Mouse (Mus musculus): ENCODE results near the gene Rab17. TPM values are rescaled to one million over a fixed set of nuclear protein-coding genes. Genes with fewer than 3 reads are reported as not detected.

Rab17 gene
- polyA plus RNA-seq, 1 experiment from 2014 or later: not detected

GRCm38 (mm10) chr1:91003522-91004253 lies 34.2 kb upstream of the Rab17 start:
- Histone ChIP-seq H3K4me1 (peaks cover 15% of the 10 kb centered on the region), H3K9me3 (replicated peaks) (no peaks in the 10 kb centered on the region), H3K27ac (no peak overlapping the region), H3K9ac (no peak overlapping the region), H3K27me3 (0 out of 2 replicates have a peak, but pooled peaks cover 3% of the 10 kb centered on the region), H3K4me2 (no peak overlapping the region), H3K36me3 (ENCODE audit: poor library complexity, severe bottlenecking) (no peaks in the 10 kb centered on the region), H3K4me3 (no peak overlapping the region)
- ATAC-seq: no peak
- WGBS: 92% methylated on average over 8 of the region's 8 CpGs

GRCm38 (mm10) chr1:91002641-91003040 lies 33.2 kb upstream of the Rab17 start:
- ATAC-seq: no peak
- 90% methylated on average over 3 of the region's 3 CpGs for WGBS

GRCm38 (mm10) chr1:91001871-91002539 lies 32.5 kb upstream of the Rab17 start:
- 93% methylated on average over 3 of the region's 3 CpGs for WGBS
- no peak overlapping the region for H3K4me2 ChIP-seq
- H3K9ac ChIP-seq: no peak overlapping the region
- peaks cover 10% of the 10 kb centered on the region; the same call in 1 of the 2 replicates for H3K27me3 ChIP-seq
- ATAC-seq: no peak
- H3K36me3 ChIP-seq (ENCODE audit: poor library complexity, severe bottlenecking): no peaks in the 10 kb centered on the region
- H3K27ac ChIP-seq: no peak overlapping the region
- H3K9me3 ChIP-seq (replicated peaks): no peaks in the 10 kb centered on the region
- H3K4me1 ChIP-seq: peaks cover 15% of the 10 kb centered on the region
- H3K4me3 ChIP-seq: no peak overlapping the region

More at GRCm38 (mm10) chr1:91002641-91003040, 33.2 kb upstream of the Rab17 start:
- Histone ChIP-seq H3K27ac (no peak overlapping the region), H3K9me3 (replicated peaks) (no peaks in the 10 kb centered on the region), H3K27me3 (peaks cover 8% of the 10 kb centered on the region; the same call in 1 of the 2 replicates), H3K4me3 (no peak overlapping the region), H3K4me1 (peaks cover 15% of the 10 kb centered on the region), H3K4me2 (no peak overlapping the region), H3K36me3 (ENCODE audit: poor library complexity, severe bottlenecking) (no peaks in the 10 kb centered on the region), H3K9ac (no peak overlapping the region)

- Histone ChIP-seq H3K27me3 (peaks cover 10% of the 10 kb centered on the region; the same call in 1 of the 2 replicates), H3K36me3 (ENCODE audit: poor library complexity, severe bottlenecking) (no peaks in the 10 kb centered on the region), H3K4me1 (peaks cover 15% of the 10 kb centered on the region), H3K9ac (no peak overlapping the region), H3K4me2 (no peak overlapping the region), H3K9me3 (replicated peaks) (0 out of 2 replicates have a peak, but pooled peaks cover under 1% of the 10 kb centered on the region), H3K4me3 (no peak overlapping the region), H3K27ac (no peak overlapping the region)
- 87% methylated on average over 3 of the region's 3 CpGs for WGBS
- no peak for ATAC-seq
Observed at GRCm38 (mm10) chr1:91001101-91001500, 31.6 kb upstream of the Rab17 start.

- WGBS: 70% methylated on average over 10 of the region's 10 CpGs
- peak overlapping the region; percentile 99 for H3K4me2 ChIP-seq
- no peaks in the 10 kb centered on the region for H3K36me3 ChIP-seq (ENCODE audit: poor library complexity, severe bottlenecking)
- peak overlapping the region; percentile 84; the same call in 1 of the 2 replicates for H3K9ac ChIP-seq
- H3K9me3 ChIP-seq (replicated peaks): 0 out of 2 replicates have a peak, but pooled peaks cover 3% of the 10 kb centered on the region
- peaks cover 10% of the 10 kb centered on the region; the same call in 1 of the 2 replicates for H3K27me3 ChIP-seq
- H3K4me1 ChIP-seq: peaks cover 15% of the 10 kb centered on the region
- H3K4me3 ChIP-seq: peak overlapping the region; percentile 72
- H3K27ac ChIP-seq: no peak overlapping the region
- ATAC-seq: no peak
Observed at GRCm38 (mm10) chr1:90999911-91000601, 30.6 kb upstream of the Rab17 start.

- H3K4me3 ChIP-seq: peak overlapping the region; percentile 72
Observed at GRCm38 (mm10) chr1:90998891-90999611, 29.6 kb upstream of the Rab17 start.

GRCm38 (mm10) chr1:90998268-90998890 lies 28.9 kb upstream of the Rab17 start, which contains the start of gene Lrrfip1:
Lrrfip1 (plus strand) TSS chr1:90998737.
- Histone ChIP-seq H3K27ac (no peak within 1 kb of the TSS), H3K9me3 (replicated peaks) (0 out of 2 replicates have a peak, but pooled peaks cover 3% of the 10 kb centered on the region), H3K4me2 (peak within 1 kb of the TSS; percentile 99), H3K4me3 (peak within 1 kb of the TSS; percentile 72), H3K4me1 (peaks cover 15% of the 10 kb centered on the region), H3K27me3 (peaks cover 10% of the 10 kb centered on the region; the same call in 1 of the 2 replicates), H3K36me3 (ENCODE audit: poor library complexity, severe bottlenecking) (no peaks in the 10 kb centered on the region), H3K9ac (peak within 1 kb of the TSS; percentile 84)
- ATAC-seq: peak; percentile 83
- 3% methylated on average over 42 of the region's 59 CpGs for WGBS

More at GRCm38 (mm10) chr1:90998891-90999611, 29.6 kb upstream of the Rab17 start:
- Histone ChIP-seq H3K9me3 (replicated peaks) (0 out of 2 replicates have a peak, but pooled peaks cover 3% of the 10 kb centered on the region), H3K9ac (peak overlapping the region; percentile 84), H3K4me2 (peak overlapping the region; percentile 99), H3K27me3 (peaks cover 10% of the 10 kb centered on the region; the same call in 1 of the 2 replicates), H3K27ac (no peak overlapping the region), H3K4me1 (peaks cover 15% of the 10 kb centered on the region), H3K36me3 (ENCODE audit: poor library complexity, severe bottlenecking) (no peaks in the 10 kb centered on the region)
- peak; percentile 72 for ATAC-seq
- WGBS: under 1% methylated on average over 21 of the region's 41 CpGs

GRCm38 (mm10) chr1:90997641-90998040 lies 28.2 kb upstream of the Rab17 start:
- no peak overlapping the region for H3K9ac ChIP-seq

GRCm38 (mm10) chr1:90997136-90997535 lies 27.7 kb upstream of the Rab17 start:
- H3K27ac ChIP-seq: no peak overlapping the region
- H3K36me3 ChIP-seq (ENCODE audit: poor library complexity, severe bottlenecking): no peaks in the 10 kb centered on the region
- 89% methylated on average over 4 of the region's 4 CpGs for WGBS
- H3K4me1 ChIP-seq: peaks cover 15% of the 10 kb centered on the region
- H3K9me3 ChIP-seq (replicated peaks): 0 out of 2 replicates have a peak, but pooled peaks cover 3% of the 10 kb centered on the region
- peaks cover 10% of the 10 kb centered on the region; the same call in 1 of the 2 replicates for H3K27me3 ChIP-seq
- H3K4me2 ChIP-seq: no peak overlapping the region
- H3K4me3 ChIP-seq: no peak overlapping the region
- no peak overlapping the region for H3K9ac ChIP-seq
- ATAC-seq: no peak

More at GRCm38 (mm10) chr1:90997641-90998040, 28.2 kb upstream of the Rab17 start:
- peaks cover 10% of the 10 kb centered on the region; the same call in 1 of the 2 replicates for H3K27me3 ChIP-seq
- 0 out of 2 replicates have a peak, but pooled peaks cover 3% of the 10 kb centered on the region for H3K9me3 ChIP-seq (replicated peaks)
- WGBS: 93% methylated on average over 5 of the region's 5 CpGs
- no peak overlapping the region for H3K27ac ChIP-seq
- no peaks in the 10 kb centered on the region for H3K36me3 ChIP-seq (ENCODE audit: poor library complexity, severe bottlenecking)
- H3K4me2 ChIP-seq: peak overlapping the region; percentile 99; the same call in 1 of the 2 replicates
- peaks cover 15% of the 10 kb centered on the region for H3K4me1 ChIP-seq
- no peak for ATAC-seq
- H3K4me3 ChIP-seq: peak overlapping the region; percentile 72; the same call in 1 of the 2 replicates

GRCm38 (mm10) chr1:90995916-90996315 lies 26.5 kb upstream of the Rab17 start:
- Histone ChIP-seq H3K4me1 (peaks cover 15% of the 10 kb centered on the region), H3K4me2 (no peak overlapping the region), H3K9ac (no peak overlapping the region), H3K4me3 (no peak overlapping the region), H3K27ac (no peak overlapping the region), H3K9me3 (replicated peaks) (0 out of 2 replicates have a peak, but pooled peaks cover 3% of the 10 kb centered on the region), H3K27me3 (peaks cover 7% of the 10 kb centered on the region; the same call in 1 of the 2 replicates), H3K36me3 (ENCODE audit: poor library complexity, severe bottlenecking) (no peaks in the 10 kb centered on the region)
- whole genome bisulfite sequencing: 85% methylated on average over 1 of the region's 1 CpGs
- no peak for ATAC-seq
